Mouse (Mus musculus) gastrocnemius, postnatal 14 days (tissue): ENCODE measurements around the gene Wwp2. TPM values are rescaled to one million over a fixed set of nuclear protein-coding genes. Genes with fewer than 3 reads are reported as not detected.

ENCODE experiments used
- DNase-seq: peaks from one replicate; pipeline ENCODE4 v3.0.0; 2021; ENCODE audit warnings: mixed read lengths
- intact Hi-C: fragments of 180-260 bp; cut with DNase I; formaldehyde crosslinking; loops from one replicate; pipeline ENCODE4 v1.15.1; 2025; ENCODE audit warnings: low total_unique reads
- microRNA-seq, 2 experiments: library from miRNA; unstranded; fragments of <30 nt; microRNA quantifications; one replicate each; pipeline ENCODE4 v1.2.0; 2021
- total RNA-seq, 2 experiments: library from RNA; stranded (reverse); gene quantifications; 2 replicates each; pipeline ENCODE4 v1.2.3; 2021

Wwp2 gene
- total RNA-seq, 2 experiments from 2014 or later = 13.1 to 13.9 TPM

- no peak for DNase-seq
- intact Hi-C loops = no loop called here
Measured at GRCm38 (mm10) chr8:107578541-107578940, 142.4 kb downstream of the Wwp2 start.

DNA sequence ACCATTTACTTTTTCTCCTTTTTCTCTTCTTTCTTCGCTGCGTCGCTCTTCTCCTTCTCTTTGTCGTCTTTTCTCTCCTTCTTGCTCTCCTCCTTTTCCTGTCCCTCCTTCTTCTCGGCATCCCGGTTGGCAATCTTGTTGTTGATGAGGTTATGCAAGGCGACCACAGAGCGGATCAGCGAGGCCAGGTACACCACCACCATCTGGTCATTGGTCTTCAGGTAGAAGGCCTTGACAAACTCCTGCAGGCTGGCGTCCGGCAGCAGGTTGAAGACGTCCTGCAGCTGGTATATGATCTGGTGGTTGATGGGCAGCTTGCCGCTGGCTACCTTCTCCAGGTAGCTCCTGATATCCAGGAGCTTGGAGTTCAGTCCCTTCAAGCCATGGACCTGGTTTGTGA is 144.7 kb downstream of the Wwp2 start:
- no peak for DNase-seq
- intact Hi-C loops = no loop called here

DNA sequence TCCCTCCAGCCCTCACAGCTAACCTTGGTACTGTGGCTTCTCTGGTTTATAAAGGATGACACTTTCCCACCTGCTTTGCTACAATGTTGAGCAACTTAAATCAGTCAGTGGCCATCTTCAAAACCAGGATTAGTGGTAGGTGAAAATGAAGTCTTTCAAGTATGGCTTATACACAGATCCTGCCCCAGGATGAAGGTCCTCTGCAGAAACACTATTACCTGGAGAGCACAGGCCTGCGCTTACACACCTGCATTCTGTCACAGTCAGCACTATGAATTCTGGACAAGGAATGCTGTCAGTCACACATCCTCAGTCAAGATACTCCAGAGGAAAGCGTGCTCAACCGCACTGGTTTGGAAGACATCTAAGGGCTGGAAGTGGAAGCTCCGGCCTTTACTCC is 145.4 kb downstream of the Wwp2 start:
- DNase-seq = no peak
- intact Hi-C loops = no loop called here

DNA sequence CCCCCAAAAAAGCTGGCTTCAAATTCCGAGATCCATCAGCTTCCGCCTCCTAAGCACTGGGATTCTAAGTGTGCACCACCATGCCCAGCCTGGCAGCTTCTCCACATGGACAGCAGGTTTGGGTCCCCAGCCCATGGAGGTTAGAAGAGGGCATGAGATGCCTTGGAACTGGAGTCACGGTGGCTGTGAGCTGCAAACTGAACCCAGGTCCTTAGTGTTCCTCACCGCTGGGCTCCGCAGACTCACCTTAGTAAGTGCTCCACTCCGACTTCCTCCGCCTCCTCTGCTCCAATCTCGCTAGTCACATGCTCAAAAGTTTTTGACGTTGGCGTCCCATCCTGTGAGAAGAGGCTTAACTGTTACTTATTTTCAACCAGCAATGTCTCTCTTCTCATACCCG is 146.0 kb downstream of the Wwp2 start:
- intact Hi-C loops = no loop called here
- DNase-seq = no peak

- intact Hi-C loops = no loop called here
- no peak for DNase-seq
Measured at GRCm38 (mm10) chr8:107587429-107587994, 151.3 kb downstream of the Wwp2 start.

DNA sequence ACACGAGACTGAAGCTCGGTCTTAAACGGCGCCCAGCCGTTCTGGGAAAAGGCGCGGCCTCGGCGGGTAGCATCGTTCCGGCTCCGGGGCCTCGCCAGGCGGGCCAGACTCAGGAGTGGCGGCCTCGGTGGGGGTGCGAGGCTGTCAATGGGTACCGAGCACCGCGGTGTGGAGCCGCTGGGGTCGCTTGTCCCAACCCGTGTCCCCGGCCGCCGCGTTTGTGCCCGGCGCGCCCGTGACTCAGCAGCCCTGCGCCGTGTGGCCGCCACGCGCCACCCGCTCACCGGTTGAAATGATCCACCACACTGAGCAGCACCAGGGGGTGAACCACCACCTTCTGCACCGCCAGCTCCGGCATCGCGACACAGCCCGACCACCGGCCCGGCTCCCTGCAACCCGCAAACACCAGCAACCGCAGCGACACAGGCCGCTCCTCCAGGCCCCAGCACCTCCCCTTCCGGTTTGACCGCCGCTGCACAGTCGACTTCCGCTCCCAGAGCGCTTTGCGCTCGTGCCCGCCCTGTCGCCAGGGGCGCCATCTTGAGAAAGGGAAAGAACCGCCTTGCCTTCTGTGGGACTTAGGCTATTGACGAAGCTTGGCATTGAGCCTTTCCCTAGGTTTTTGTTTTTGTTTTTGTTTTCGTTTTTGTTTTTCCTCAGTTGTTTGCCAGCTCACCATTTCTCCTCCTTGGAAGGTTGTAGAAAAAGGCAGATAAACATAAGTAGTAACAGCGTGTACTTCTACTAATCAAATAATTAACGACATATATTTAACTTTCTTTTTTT is 152.0 kb downstream of the Wwp2 start, which contains the start of gene Psmd7:
Psmd7 (minus strand) TSS at position 470 of the 786 bp plus-strand sequence.
- intact Hi-C loops = no loop called here

GRCm38 (mm10) chr8:107593967-107594729 is 158.0 kb downstream of the Wwp2 start:
- intact Hi-C loops = no loop called here
- no peak for DNase-seq

More for the DNA sequence above, 152.0 kb downstream of the Wwp2 start, which contains the start of gene Psmd7:
- peak; percentile 94 for DNase-seq

DNA sequence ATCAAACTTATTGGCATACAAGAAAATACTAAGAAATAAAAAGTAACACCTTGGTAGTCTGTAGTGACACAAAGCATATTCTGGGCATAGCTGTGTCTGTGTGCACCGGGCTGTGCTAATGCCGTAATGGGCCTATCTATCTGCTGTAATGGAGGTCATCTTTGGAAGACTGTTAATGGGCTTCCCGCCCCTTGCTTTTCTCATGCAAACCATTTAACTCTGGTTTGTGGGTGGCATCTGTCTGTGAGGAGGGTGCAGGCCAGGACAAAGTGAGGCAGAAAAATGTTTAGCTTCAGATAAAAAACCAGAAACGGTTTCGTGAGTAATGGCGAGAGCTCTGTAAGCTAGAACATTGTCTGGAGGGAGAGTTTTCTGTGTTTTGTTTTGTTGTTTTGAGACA is 158.7 kb downstream of the Wwp2 start:
- intact Hi-C loops = no loop called here
- DNase-seq = no peak

DNA sequence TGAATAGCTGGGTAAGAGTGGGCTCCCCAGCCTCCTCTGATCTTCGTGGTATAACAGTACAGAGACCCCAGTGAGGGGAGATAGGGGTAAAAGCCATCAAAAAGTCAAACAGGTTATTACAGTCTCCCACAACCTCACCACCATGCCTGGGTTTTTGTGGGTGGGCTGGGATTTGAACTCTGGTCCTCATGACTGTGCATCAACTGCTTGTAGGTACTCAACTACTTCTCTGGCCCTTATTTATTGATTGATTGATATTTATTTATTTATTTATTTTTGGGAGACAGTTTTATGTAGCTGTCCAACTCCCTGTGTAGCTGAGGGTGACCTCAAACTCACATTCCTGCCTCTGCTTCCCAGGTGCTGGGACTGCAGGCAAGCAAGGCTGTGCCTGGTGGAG is 161.6 kb downstream of the Wwp2 start:
- intact Hi-C loops = no loop called here
- no peak for DNase-seq

- intact Hi-C loops = no loop called here
Measured at GRCm38 (mm10) chr8:107599691-107600090, 163.5 kb downstream of the Wwp2 start.

GRCm38 (mm10) chr8:107603026-107603425 is 166.9 kb downstream of the Wwp2 start:
- intact Hi-C loops = no loop called here
- DNase-seq = peak; percentile 57

More at GRCm38 (mm10) chr8:107599691-107600090, 163.5 kb downstream of the Wwp2 start:
- no peak for DNase-seq

Small RNA genes lying within 50 kb of the gene (microRNA-seq; reads per million reads assigned to microRNA genes)
- 907 to 2,048 reads per million in 2 experiments for gene Mir140

Other genes starting within 250 kb of the Wwp2 start
- 10 to 100 TPM; 16.8 to 18.7 TPM for gene Nfat5, start 142.9 kb upstream of the Wwp2 start, total RNA-seq
- gene Nqo1, start 33.2 kb upstream of the Wwp2 start, total RNA-seq = 1 to 10 TPM; 3.9 to 4.5 TPM
- 10 to 100 TPM; 17.4 to 18.6 TPM for gene Nob1, start 11.3 kb upstream of the Wwp2 start, total RNA-seq
- 100 to 1,000 TPM; 108 to 121 TPM for gene Psmd7, start 152.1 kb downstream of the Wwp2 start, total RNA-seq